Mouse (Mus musculus) thymus, adult 2 months (tissue): ENCODE measurements around the gene Ric1. TPM values are rescaled to one million over a fixed set of nuclear protein-coding genes. Genes with fewer than 3 reads are reported as not detected.

Source experiments
- DNase-seq: peaks from one replicate; pipeline ENCODE4 v3.0.0; 2021
- H3K27ac ChIP-seq: fragments of 200-500 bp; 2 replicates; pipeline ENCODE4 v1.5.1; 2012; ENCODE audit warnings: low read length, control low read depth; ENCODE audit not compliant: control insufficient read depth, insufficient read depth
- H3K27me3 ChIP-seq: fragments of 200-500 bp; 2 replicates; pipeline ENCODE4 v1.6.1; 2012; ENCODE audit warnings: mild to moderate bottlenecking, low read length, moderate library complexity, mixed read lengths; ENCODE audit not compliant: control insufficient read depth, insufficient read depth
- H3K36me3 ChIP-seq: fragments of 200-500 bp; 2 replicates; pipeline ENCODE4 v1.6.1; 2012; ENCODE audit warnings: mild to moderate bottlenecking, low read length, moderate library complexity; ENCODE audit not compliant: control insufficient read depth, insufficient read depth
- H3K4me1 ChIP-seq: fragments of 200-500 bp; replicated peaks from 2 replicates; pipeline ENCODE4 v1.6.1; 2012; ENCODE audit warnings: low read length; ENCODE audit not compliant: control insufficient read depth, insufficient read depth
- H3K4me3 ChIP-seq: fragments of 200-500 bp; 2 replicates; pipeline ENCODE4 v1.5.1; 2012; ENCODE audit warnings: mild to moderate bottlenecking, low read length, control low read depth, moderate library complexity; ENCODE audit not compliant: control insufficient read depth, insufficient read depth
- CTCF ChIP-seq: fragments of 200-500 bp; IDR thresholded peaks from 2 replicates; pipeline ENCODE4 v1.5.1; 2012; ENCODE audit warnings: mild to moderate bottlenecking, control low read depth, low read length, moderate library complexity, borderline replicate concordance; ENCODE audit not compliant: control insufficient read depth, poor library complexity, insufficient read depth; ENCODE audit errors: extremely low read depth
- POLR2A ChIP-seq: fragments of 200-500 bp; IDR thresholded peaks from 2 replicates; pipeline ENCODE4 v1.6.1; 2012; ENCODE audit warnings: mild to moderate bottlenecking, low read length, control low read depth, moderate library complexity; ENCODE audit not compliant: control insufficient read depth, poor library complexity, insufficient read depth; ENCODE audit errors: extremely low read depth
- WGBS: fragments of 180-500 bp; shearing (Covaris S2); methylation state at CpG from one replicate; pipeline ENCODE4 v1.1.7; 2018; 5-methylcytosine and 5-hydroxymethylcytosine counted together
- polyA plus RNA-seq: library from polyadenylated mRNA; depleted of rRNA; stranded (reverse); fragments of >200 nt; gene quantifications from 2 replicates; pipeline ENCODE4 v1.2.3, GENCODE M21; 2012

Gene Ric1
- polyA plus RNA-seq, 1 experiment = 19.4 TPM

DNA sequence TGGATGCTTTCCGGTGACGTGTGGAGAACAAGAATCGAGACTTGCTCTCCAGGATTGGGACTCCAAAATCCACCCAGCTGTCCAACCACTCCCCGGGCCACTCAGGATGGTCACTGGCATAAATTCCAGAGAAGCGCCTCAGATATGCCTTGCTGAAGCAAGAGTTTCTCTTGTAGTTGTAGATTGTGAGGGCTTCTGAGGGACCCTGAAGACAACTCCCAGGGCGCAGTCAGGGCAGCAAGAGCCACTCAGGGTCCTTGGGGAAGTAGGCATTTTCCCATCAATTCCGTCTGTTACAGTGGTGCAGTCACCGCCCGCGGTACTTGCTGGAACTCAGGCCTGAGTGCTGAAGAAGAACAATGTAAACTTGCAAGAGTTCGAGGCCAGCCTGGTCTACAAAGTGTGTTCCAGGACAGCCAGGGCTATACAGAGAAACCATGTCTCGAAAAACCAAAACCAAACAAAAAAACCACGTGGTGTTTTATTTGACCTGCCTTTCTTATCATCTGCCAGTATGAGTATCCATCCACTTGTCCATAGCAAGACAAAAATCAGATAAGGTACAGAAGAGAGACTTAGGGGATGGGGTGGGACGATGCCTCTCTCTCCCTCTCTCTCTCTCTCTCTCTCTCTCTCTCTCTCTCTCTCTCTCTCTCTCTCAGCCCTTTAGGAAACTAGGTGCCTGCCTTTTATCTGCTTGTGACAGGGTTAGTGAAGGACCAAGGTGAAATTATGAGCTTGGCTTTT, 34.6 kb upstream of the Ric1 start:
- Histone ChIP-seq H3K27ac (no peak overlapping the region), H3K4me1 (0 out of 2 replicates have a peak, but pooled peaks cover 5% of the 10 kb centered on the region), H3K36me3 (no peaks in the 10 kb centered on the region), H3K4me3 (no peak overlapping the region), H3K27me3 (no peaks in the 10 kb centered on the region)
- WGBS = 88% methylated on average over 14 of the region's 14 CpGs
- no peak for TF ChIP-seq POLR2A
- TF ChIP-seq CTCF = no peak
- DNase-seq = no peak

DNA sequence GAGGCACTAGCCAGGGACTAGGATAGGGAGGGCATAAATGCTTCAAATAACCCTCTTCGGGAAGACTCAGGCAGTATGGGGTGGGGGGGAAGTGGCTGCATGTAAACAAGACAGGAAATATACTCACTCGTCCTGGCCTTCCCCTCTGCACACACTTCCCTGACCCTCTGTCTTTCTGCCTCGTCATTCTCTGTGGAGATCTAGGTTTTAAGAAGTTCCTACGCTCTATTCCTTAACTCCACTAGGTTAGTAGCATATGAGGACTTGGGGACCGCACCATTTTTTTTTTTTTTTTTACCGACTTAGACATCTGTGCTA, 34.0 kb upstream of the Ric1 start:
- no peaks in the 10 kb centered on the region for H3K36me3 ChIP-seq
- no peak overlapping the region for H3K4me3 ChIP-seq
- no peak for TF ChIP-seq POLR2A
- no peak for TF ChIP-seq CTCF
- H3K27ac ChIP-seq = no peak overlapping the region
- H3K27me3 ChIP-seq = no peaks in the 10 kb centered on the region
- DNase-seq = no peak
- H3K4me1 ChIP-seq = 0 out of 2 replicates have a peak, but pooled peaks cover 5% of the 10 kb centered on the region
- 28% methylated on average over 6 of the region's 6 CpGs for WGBS

DNA sequence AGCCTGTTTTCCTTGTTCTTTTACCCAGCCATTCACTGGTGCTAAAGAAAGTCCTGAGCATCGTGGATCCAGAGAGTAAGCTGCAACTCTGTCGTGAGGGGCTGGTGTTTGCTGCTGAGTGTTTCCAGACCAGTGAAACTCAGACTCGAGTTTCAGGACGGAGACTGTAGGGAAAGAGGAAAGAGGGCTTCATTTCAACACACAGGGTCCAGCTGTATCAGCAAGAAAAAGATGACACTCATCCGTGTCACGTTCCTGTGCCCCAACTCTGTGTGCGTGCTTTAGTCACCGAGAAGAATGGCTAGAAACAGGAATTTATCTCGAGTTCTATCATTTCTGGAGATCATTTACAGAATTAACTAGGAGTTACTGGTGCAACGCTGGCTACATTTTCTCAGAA, 33.7 kb upstream of the Ric1 start:
- Histone ChIP-seq H3K4me1 (0 out of 2 replicates have a peak, but pooled peaks cover 5% of the 10 kb centered on the region), H3K36me3 (no peaks in the 10 kb centered on the region), H3K27ac (no peak overlapping the region), H3K4me3 (no peak overlapping the region), H3K27me3 (no peaks in the 10 kb centered on the region)
- no peak for DNase-seq
- TF ChIP-seq POLR2A (no peak), CTCF (no peak)
- WGBS = 76% methylated on average over 10 of the region's 10 CpGs

DNA sequence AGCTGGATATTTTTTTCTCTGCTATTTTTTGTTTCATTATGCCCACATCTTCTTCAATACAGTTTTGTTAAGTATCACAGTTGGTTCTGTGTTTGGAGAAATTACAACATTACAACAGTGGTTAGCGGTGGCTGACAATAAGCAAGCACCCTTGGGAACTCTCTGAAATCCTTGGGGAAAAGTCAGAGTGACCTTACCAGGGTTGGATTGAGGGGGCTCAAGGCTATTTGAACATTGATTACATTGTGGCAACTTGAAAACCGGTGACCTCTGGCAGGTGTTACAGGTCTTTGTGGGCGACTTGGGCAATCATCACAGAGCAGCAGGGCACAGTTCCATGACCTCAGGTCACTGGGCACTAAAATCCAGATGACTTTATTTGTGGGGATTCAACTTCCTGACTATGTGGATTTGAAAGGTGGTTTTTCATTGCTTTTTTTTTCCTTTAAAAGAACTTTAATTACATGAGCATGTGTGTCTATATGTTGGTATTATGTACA, 32.2 kb upstream of the Ric1 start:
- TF ChIP-seq CTCF = no peak
- no peak for TF ChIP-seq POLR2A
- no peak overlapping the region for H3K27ac ChIP-seq
- H3K27me3 ChIP-seq = no peaks in the 10 kb centered on the region
- H3K4me1 ChIP-seq = 0 out of 2 replicates have a peak, but pooled peaks cover 2% of the 10 kb centered on the region
- DNase-seq = no peak
- H3K36me3 ChIP-seq = no peaks in the 10 kb centered on the region
- no peak overlapping the region for H3K4me3 ChIP-seq
- 97% methylated on average over 3 of the region's 3 CpGs for WGBS

DNA sequence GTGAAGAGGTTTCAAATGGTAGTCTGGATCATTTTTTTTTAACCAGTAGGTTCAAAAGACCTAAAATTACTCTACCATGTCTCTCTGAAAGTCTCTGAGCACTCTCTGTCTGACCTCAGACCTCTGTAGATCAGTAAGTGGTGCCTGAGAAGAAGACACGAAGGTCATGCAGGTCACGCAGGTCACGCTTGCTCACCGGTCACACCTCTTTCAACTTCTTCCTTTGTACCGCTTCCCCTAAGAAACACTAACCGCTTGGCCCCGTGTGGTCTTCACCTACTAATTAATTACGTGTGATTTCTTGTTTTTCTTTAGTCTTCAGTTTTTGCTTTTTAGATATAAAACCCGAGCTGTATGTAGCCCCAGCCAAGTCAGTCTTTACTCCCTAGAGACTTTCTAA, 30.6 kb upstream of the Ric1 start:
- Histone ChIP-seq H3K4me3 (no peak overlapping the region), H3K27me3 (no peaks in the 10 kb centered on the region), H3K27ac (no peak overlapping the region), H3K36me3 (no peaks in the 10 kb centered on the region), H3K4me1 (0 out of 2 replicates have a peak, but pooled peaks cover 2% of the 10 kb centered on the region)
- WGBS = 91% methylated on average over 9 of the region's 9 CpGs
- TF ChIP-seq CTCF (no peak), POLR2A (no peak)
- no peak for DNase-seq

DNA sequence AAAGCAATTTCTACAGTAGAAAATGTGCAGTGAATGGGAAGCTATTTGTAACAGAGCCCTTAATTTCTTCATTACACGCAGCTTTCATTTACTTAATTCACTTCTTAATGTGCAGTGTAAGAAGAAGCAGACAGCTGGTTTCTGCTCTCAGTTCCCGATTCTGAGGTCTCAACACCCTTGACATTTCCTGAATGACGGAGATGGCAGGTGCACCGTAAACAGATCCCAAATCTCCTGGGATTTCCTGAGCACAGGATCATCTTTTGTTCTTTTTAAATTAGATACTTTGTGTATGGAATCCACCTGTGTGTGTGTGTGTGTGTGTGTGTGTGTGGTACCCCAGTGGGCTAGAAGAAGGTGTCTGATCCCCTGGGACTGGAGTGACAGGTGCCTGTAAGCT, 27.6 kb upstream of the Ric1 start:
- Histone ChIP-seq H3K4me3 (no peak overlapping the region), H3K27ac (no peak overlapping the region), H3K27me3 (no peaks in the 10 kb centered on the region), H3K4me1 (no peaks in the 10 kb centered on the region), H3K36me3 (no peaks in the 10 kb centered on the region)
- WGBS = 89% methylated on average over 4 of the region's 4 CpGs
- DNase-seq = no peak
- TF ChIP-seq POLR2A = no peak

DNA sequence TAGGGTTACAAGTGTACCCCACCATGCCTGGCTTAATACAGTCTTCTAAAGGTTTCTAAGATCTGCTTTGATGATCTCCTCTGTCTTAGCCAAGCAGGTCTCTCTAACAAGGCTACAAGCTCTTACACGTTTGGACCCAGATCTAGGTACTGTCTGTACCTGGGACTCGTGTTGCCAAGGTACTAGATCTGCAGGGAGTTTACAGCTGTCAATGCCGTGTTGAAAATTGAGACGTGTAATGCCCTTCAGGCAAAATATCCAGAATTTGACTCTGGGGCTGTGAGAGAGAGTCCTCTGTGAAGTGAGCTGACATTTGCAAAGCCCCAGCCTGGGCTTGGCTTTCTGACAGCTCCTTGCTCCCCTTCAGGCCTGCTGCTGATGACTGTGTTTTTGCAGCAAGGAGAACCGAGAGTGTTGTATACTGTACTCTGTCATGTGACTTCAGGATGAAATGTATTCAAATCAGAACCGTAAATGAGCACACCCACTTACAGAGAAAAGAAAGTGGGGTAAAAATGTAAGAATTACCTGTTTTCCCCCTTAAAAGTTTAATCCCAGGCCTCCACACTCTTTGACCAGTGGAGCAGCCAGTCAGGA, 26.0 kb upstream of the Ric1 start:
- Histone ChIP-seq H3K4me3 (no peak overlapping the region), H3K27me3 (no peaks in the 10 kb centered on the region), H3K27ac (no peak overlapping the region), H3K36me3 (no peaks in the 10 kb centered on the region), H3K4me1 (peaks cover 4% of the 10 kb centered on the region; the same call in 1 of the 2 replicates)
- DNase-seq = no peak
- 85% methylated on average over 6 of the region's 6 CpGs for WGBS
- TF ChIP-seq CTCF (no peak), POLR2A (no peak)
